Mouse (Mus musculus) adrenal gland, adult 18-20 months (tissue): ENCODE measurements around the gene Wipf3. TPM values are rescaled to one million over a fixed set of nuclear protein-coding genes. Genes with fewer than 3 reads are reported as not detected.
A peak's percentile ranks its signal among the peaks of the same experiment; 100 is the strongest.

Experiments
- DNase-seq, 2 experiments: peaks; one replicate each; pipeline ENCODE4 v3.0.0; 2021 to 2022; ENCODE audit warnings: low spot score in 2 of 2
- long read RNA-seq, 2 experiments: library from polyadenylated mRNA; stranded (forward); transcript quantifications; one replicate each; pipeline ENCODE4 v2.0.0; 2021
- total RNA-seq, 2 experiments: library from RNA; stranded (reverse); gene quantifications; 1 replicate in 1 of 2; 2 replicates in 1 of 2; pipeline ENCODE4 v1.2.3; 2021

Gene Wipf3
- 1 to 10 TPM; 1.1 to 2.9 TPM for total RNA-seq
- long read RNA-seq, experiment 1 = 0 reads
- long read RNA-seq, experiment 2, partial matches to known transcripts = 0 of 1 reads
- long read RNA-seq, experiment 2, other reads (novel, unspliced or antisense) = 1 of 1 reads

- peak; percentile 65 to 66 for DNase-seq
Measured at GRCm38 (mm10) chr6:54429447-54430194, at the start of gene Wipf3. Gene Wipf3, plus strand, starts transcription at chr6:54429603.

GRCm38 (mm10) chr6:54382636-54383035 is 46.8 kb upstream of the Wipf3 start:
- no peak for DNase-seq

DNA sequence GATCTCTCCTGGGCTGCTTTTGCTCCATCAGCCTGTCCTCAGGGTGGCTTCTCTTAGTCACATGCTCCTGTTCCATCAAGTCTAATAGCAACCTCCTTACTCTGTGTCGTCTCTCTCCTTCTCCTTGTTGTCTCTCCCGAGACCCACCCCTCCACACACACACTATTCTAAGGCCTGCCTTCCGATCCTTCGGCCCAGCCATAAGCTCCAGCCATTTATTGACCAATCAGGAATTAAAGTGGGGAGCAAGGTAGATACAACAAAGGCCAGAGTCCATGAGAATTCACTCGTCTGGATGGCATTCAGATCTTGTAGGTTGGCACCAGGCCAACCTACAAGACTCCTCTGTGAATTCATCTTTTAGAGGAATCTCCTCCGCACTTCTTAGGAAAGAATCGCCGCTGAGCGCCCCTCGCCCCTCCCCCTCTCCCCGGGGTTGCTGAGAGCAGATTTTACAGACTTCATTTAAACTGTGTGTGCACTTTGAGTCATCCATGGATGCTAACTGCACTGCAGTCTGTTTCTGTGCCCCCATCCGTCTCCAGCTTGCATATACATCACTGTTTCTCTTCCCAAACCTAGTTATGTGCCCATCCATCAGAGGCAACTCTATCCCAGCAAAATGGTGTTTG is 45.4 kb upstream of the Wipf3 start:
- DNase-seq = no peak

- no peak for DNase-seq
Measured at GRCm38 (mm10) chr6:54384777-54385176, 44.6 kb upstream of the Wipf3 start.

- DNase-seq = no peak
Measured at GRCm38 (mm10) chr6:54386429-54386828, 43.0 kb upstream of the Wipf3 start.

DNA sequence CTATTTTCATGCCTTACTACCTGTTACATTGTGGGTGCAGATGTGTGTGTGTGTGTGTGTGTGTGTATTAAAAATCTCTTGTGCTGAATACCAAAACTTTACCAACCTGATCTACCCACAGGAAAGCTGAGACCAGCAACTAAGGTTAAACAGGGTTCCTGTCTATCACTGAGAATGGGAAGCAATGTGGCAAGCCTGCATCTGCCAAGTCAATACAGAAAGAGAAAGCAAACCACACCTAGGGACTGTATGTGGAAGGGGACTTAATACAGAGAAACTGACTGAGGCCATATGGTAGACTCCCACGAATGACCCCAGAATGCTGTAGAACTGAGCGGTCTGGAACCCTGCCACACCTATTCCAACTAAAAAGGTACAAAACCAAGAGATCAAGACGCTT is 42.4 kb upstream of the Wipf3 start:
- no peak for DNase-seq

GRCm38 (mm10) chr6:54387751-54388150 is 41.7 kb upstream of the Wipf3 start:
- DNase-seq = no peak

GRCm38 (mm10) chr6:54388690-54389275 is 40.6 kb upstream of the Wipf3 start:
- no peak for DNase-seq

GRCm38 (mm10) chr6:54391765-54392164 is 37.6 kb upstream of the Wipf3 start:
- peak; percentile 29 to 56 for DNase-seq

DNA sequence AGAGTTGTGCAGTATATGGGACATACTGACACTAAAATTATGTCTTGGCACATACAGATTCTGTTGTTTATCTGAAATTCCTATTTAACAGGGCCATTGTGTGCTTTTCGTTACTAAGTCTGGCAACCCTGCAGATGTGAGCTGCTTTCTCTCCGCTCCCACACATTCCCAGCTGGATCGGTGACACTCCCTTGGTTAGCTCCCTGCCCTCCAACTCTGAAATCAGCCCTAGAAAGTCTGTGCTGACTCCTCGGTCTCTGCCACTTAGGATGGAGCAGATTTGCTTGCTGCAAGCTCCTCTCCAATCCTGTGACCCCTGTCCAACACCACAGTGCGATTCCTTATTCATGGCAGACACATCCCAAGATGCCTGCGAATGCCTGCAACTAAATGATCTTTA is 35.5 kb upstream of the Wipf3 start:
- no peak for DNase-seq

DNA sequence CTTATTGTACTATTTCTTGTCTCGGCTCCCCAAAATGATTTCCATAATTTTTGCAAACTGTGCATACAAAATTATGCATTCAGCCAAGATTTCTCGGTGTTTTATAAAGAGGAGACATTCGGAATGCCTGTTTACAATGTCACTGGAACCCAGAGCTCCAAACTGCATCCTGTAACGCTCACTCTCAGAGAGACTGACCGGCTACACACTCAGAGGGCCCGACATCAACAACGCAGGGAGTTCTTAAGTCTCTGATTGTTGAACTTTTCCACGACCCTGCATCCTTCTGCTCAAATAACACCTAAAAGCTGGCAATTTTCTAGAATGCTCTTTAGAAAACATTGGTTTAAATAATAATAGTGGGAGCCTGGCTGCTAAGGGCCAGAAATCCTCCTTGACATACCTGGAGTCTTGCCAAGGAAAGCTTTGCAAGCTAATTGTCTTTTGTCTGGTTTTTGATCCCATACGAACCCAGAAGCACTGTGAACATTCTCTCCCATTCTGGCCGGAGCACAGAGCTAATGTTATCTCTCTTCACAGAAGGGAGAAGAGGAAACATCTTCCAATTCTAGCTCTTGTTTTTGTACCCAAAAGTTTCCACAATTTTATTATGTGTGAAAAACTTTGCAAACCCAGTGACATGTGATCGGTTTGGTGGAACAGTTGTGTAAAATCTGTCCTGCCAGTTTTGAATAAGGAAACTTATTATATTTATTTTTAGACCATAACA is 30.0 kb upstream of the Wipf3 start:
- no peak for DNase-seq

DNA sequence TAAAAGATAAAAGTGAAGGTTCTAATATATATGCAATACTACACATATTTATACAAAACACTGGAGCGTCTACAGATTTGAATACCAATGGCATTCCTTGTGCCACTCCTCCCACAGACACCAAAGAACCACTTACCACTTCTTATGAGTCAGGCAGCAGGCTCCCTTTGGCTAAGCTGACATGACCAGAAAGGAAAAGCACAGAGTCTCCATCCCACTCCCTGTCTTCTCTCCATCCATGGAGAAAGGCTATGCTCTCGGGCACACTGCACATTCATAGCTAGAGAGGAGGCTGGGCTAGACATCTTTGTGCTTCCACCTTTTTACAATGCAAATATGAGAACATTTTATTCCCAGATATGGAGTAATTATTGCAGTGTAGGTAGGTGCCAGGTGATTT is 27.9 kb upstream of the Wipf3 start:
- no peak for DNase-seq

- no peak for DNase-seq
Measured at GRCm38 (mm10) chr6:54404916-54405315, 24.5 kb upstream of the Wipf3 start.

DNA sequence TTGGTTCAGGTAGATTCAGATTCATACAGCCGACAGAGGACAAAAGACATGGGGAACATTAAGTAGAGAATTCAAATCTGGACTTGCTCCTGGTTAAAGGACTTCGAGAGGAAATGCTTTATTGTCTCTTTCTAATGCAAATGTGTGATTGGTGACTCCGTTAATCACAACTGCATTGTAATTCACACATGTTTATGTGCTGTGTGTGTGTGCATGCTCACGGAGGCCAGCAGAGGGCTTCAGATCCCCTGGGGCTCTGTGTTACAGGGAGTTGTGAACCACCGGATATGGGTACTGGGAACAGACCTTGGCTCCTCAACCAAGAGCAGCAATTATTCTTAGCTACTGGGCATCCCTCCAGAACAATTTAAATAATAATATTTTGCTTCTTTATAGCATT is 23.3 kb upstream of the Wipf3 start:
- DNase-seq = no peak

GRCm38 (mm10) chr6:54409271-54409670 is 20.1 kb upstream of the Wipf3 start:
- DNase-seq = no peak

DNA sequence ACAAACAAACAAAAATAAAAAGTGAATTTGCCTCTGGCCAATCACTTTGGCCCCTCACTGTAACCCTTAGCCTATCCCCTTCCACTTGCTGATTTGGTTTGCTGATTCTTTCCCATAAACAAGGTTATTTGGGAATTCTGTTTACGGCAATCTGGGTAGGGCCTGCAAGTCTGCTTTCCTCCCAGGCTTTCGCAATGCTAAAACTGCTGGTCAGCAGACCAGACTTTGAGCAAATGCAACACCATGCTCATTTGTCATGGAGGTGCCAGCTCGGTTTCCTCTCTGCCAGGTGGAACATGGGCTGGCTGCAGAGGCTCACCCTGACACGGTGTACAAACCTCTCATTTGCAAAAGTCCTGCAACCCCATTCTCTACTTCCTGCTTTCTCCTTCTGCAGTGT is 19.0 kb upstream of the Wipf3 start:
- DNase-seq = no peak

GRCm38 (mm10) chr6:54411591-54411990 is 17.8 kb upstream of the Wipf3 start:
- no peak for DNase-seq

DNA sequence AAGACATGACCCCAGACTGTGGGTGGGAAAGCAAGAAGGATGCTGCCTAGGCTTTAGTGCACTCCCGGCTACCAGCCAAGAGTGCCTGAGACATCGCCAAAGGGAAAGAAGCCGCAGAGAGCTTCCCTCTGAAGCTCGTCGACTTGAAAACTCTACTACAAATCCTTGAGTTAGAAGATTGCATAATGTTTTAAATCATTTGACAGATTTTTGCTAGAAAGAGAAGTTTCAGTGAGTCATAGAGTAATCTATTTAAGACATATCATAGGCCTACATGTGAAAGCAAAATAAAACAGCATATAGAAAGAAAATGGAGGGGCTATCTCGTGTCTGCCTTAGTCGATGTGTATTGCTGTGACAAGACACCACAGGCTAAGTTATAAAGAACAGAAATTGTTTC is 16.5 kb upstream of the Wipf3 start:
- no peak for DNase-seq

- no peak for DNase-seq
Measured at GRCm38 (mm10) chr6:54425230-54425629, 4.2 kb upstream of the Wipf3 start.

DNA sequence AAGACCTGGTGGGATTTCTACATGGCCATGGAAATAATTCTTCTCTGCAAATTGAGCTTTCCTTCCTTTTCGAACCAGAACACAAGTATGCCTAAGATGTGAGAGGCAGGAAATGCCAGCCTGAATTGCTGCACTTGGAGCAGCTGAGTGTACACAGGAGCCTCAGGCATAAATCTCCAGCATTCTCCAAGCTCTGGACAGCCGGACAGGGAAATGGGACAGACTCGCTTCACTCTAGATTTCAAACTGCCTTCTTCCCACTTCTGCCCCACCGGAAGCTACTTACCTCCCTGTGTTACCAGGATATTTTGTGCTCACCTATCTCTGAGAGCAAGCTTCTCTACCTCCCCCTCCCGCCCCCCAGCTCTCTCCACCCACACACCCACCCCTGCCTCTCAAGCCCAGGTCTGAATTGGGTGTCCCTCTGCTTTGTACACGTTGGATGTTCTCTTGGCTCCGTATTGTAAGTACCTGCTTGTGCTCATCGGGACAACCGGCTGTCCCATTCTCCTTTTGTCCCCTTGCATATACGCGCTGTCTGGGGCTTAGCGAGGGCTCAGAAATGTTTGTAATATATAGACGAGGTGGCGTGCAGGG is 455 bp upstream of the Wipf3 start:
- DNase-seq = no peak

DNA sequence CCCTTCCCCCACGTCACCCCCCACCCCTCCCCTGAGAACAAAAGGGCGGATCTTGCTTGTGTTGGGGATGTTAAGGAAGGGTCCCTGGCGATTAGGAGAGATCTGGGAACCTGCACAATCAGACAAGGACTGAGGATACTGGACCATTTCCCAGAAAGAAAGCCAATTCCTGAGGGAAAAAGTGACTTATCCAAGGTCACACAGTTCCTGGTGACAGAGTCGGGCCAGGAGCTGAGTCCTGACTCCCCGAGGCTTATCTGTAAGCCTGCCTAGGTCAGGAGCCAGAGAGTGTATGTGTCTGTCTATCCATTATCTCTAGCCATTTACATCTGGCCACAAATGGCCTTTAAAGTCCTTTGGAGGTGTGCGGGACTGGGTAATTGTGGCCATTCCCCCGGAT is 818 bp downstream of the Wipf3 start:
- no peak for DNase-seq
